10 mouse cellular contexts compared by ENCODE assay signal in genomic region chr3:35084091-35084867, GRCm38 (mm10).
DNase-seq lines count a peak whose midpoint lies in the region; ATAC-seq lines count a peak whose summit lies in the region.
"Had no signal": no experiment of that assay in that cellular context is flagged by ENCODE, and none has a peak within 500 bp of the region (broad histone marks: within the 10 kb centered on the region; RNA-seq: fewer than 3 reads in every experiment).

No protein-coding gene starts in this region.

- H3K4me1 ChIP-seq in heart, embryonic 14.5 days (ENCODE audit: control insufficient read depth in 2 of 2, insufficient read depth in 2 of 2, low read length in 2 of 2), result peaks cover 6 to 13% of the 10 kb centered on the region in 2 experiments

- 48% methylated on average over 11 of the region's 11 CpGs for WGBS in heart, embryonic 14.5 days

- H3K27me3 ChIP-seq in heart, embryonic 14.5 days (ENCODE audit: control insufficient read depth, insufficient read depth, low read length), result no peaks in the 10 kb centered on the region

- H3K9me3 ChIP-seq in heart, embryonic 14.5 days (ENCODE audit: control insufficient read depth, low read length), result no peaks in the 10 kb centered on the region

- H3K9ac ChIP-seq in heart, embryonic 14.5 days (ENCODE audit: low read length), result peak overlapping the region; percentile 42; the same call in 1 of the 2 replicates

- DNase-seq in Muller cell, postnatal 12 days (ENCODE audit: inconsistent ontology term), result peak; percentile 87
- DNase-seq in embryo, embryonic 11 days, result peak; percentile 81
- peak; percentile 19 for DNase-seq in lung, postnatal 25 days (ENCODE audit: low spot score)
- no peak for DNase-seq in gastrocnemius, adult 8-10 months (ENCODE audit: low spot score in 2 of 2)
- DNase-seq in yolk sac, embryonic 10.5 days (ENCODE audit: low spot score), result no peak
- no peak for DNase-seq in thymus, adult 18-20 months
- DNase-seq: liver; right cerebral cortex, postnatal 25 days had no signal

- no peaks in the 10 kb centered on the region for H3K36me3 ChIP-seq in heart, embryonic 14.5 days (ENCODE audit: control insufficient read depth, insufficient read depth, low read length)

- peak overlapping the region; percentile 73 to 77 for H3K27ac ChIP-seq in heart, embryonic 14.5 days (replicated peaks in 1 of 2; ENCODE audit: control insufficient read depth in 1 of 2, insufficient read depth in 1 of 2, low read depth in 2 of 2, low read length in 2 of 2)

- peak overlapping the region; percentile 27 for H3K4me2 ChIP-seq in heart, embryonic 14.5 days (ENCODE audit: low read length)

- H3K4me3 ChIP-seq in heart, embryonic 14.5 days (ENCODE audit: control insufficient read depth in 1 of 2, insufficient read depth in 1 of 2, low read depth in 1 of 2, low read length in 2 of 2), result no peak overlapping the region

- peak; percentile 91 for ATAC-seq in heart, embryonic 14.5 days (ENCODE audit: insufficient number of reproducible peaks, insufficient read depth, low FRiP score, low read depth)
- ATAC-seq in erythroblast, adult 5-6 weeks (replicated peaks; ENCODE audit: low FRiP score, poor library complexity, severe bottlenecking), result no peak

Comparison
In these comparisons a context has a peak if more than half of its experiments do, and no peak if none do; other contexts are left out.
1. DNase-seq: peak in Muller cell, postnatal 12 days (single experiment), embryo, embryonic 11 days (single experiment) and lung, postnatal 25 days (single experiment); none in gastrocnemius, adult 8-10 months (0 of 2), yolk sac, embryonic 10.5 days (single experiment) and thymus, adult 18-20 months (0 of 2).